Mouse (Mus musculus) ZHBTc4 (cell line): ENCODE measurements at regions not wholly inside any gene's neighbourhood (a gene's known extent, or its start where the extent isn't known, plus 50 kb on each side); places are given as distances from the start of the nearest gene placed in this dataset.

ENCODE experiments used
- DNase-seq: peaks from one replicate; pipeline ENCODE4 v3.0.0-alpha.2; 2011; ENCODE audit warnings: low read depth, low spot score

DNA sequence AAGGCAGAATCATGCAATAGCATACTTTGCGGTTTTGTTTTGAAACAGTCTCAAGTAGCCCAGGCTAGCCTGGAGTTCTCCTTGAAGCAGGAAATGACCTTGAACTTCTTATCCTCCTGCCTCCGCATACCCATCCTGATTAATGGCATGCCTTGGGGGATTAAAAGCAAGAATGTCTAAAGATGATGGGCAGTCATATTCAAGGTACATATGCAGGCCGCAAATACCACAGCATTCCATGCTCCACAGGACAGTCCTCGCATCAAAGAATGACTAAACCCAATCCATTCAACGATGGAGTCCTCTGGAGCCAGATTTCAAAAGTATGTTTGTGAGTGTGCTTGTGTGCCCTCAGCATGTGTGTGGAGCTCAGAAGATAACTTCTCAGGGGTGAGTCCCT, 69.1 kb upstream of the Tbx3 start:
- DNase-seq, result no peak

DNA sequence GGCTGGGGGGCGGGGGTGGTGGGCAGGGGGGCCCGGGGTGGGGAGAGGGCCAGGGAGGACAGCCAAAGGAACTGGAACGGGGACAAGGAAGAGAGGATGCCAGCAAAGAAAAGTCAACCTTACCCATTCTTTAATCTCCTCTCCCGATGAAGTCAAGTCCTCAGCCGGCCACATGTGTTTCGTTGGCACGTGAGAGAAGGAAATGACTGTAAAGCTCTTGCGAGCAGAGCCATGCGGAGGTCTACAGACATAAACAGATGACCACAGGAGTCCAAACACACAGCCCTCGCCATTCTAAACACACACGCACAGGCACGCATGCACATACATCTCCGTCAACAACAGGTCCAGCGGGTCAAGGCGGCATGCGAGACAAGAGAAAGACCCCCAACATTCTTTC, 68.5 kb upstream of the Tbx3 start:
- no peak for DNase-seq

DNA sequence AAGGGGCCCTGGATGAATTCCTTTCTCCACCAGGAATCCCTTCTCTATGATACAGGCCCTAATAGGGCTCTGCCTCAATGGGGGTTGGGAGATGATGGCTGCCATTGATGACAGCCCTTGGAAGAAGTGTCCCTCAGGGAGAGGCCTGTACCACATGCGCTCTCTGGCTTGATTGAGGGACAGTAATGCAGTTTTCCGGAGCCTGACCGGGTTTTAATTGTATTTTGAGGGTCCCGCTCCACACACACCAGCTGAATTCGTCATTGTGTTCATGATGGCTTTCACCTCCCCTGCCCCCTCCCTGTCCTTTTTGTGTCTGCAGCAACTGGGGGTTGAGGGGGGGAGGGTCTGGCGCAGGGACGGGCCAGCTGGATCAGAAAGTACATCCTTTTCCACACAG, 65.0 kb upstream of the Tbx3 start:
- no peak for DNase-seq

DNA sequence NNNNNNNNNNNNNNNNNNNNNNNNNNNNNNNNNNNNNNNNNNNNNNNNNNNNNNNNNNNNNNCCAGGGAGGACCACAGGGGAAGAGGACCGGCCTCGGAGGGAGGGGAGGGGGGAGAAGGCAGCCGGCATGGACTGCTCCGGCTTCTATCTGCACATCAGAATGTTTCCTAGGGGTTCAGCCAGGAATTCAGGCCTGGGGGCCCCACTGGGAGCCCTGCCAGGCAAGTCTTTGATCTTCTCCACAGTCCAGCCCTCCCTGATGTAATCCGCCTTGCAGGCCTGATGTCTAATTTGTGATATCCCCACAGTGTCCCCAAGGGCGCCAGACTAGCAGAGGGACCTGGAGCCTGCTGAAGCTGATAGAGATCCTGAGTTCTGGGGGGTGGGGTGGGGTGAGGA, 57.1 kb upstream of the Tbx3 start:
- peak; percentile 56 for DNase-seq

DNA sequence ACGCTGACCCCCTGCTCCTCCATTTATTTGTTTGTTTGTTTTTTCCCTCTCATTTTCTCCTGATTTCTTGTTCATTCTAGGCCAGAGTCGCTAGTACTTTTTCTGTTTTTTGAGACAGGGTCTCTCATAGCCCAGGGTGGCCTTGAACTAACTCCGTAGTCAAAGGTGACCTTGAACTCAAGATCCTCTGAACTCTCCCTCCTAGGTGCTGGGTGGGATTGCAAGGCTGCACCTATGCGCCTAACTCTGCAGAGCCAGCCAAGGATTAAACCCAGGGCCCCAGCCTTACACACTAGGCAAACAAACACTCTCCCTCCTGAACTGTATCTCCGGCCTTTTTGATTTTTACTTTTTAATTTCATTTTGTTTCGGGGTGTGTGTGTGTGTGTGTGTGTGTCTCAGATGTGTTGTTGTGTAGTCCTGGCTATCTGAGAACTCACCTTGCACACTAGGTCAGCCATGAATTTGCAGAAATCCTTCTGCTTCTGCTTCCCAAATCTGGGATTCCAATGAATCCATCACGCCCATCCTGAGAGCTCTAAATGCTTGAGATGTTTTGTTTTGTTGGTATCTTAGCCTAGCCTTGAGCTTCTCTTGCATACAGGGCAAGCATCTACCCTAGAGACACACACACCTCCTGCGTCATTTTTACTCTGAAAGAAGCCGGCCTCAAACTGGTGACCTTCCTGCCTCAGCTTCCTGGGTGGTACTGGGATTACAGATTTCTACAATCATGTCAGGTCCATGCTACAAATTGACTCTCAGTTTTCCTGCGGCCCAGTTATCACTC, 56.3 kb upstream of the Tbx3 start:
- DNase-seq, result peak; percentile 91

DNA sequence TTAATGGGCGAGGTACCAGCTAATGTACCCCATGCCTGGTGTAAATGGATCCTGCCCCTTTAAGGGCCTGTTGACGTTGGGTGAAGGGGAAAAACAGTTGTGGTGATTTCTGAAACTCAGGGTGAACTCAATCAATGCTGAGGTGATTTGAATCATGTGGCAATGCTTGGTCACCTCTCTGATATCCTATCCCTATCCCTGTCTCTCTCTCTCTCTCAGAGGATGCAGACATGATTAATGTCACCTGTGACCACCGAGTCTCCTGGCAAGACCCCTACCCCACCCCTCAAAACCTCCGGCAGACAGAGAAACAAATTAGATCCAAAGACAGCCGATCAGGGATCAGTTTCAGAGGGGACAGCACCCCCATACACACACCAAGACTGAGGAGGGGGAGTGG, 54.8 kb upstream of the Tbx3 start:
- DNase-seq, result no peak

DNA sequence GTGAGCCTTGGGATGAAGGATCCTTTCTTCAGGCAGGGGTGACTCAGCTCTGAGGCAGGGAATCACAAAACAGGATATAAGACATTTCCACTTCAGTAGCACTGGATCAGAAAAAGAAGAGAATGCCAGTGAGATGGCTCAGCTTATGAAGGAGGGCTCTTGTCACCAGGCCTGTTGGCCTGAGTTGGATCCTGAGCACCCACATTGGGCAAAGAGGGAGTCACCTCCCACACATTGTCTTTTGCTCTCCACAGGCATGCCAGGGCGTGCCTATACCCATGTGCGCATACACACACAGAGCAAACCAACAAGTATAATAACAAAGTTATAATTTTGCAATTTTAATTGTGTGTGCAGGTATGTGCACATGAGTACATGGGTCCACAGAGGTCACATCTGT, 52.6 kb upstream of the Tbx3 start:
- DNase-seq, result no peak

DNA sequence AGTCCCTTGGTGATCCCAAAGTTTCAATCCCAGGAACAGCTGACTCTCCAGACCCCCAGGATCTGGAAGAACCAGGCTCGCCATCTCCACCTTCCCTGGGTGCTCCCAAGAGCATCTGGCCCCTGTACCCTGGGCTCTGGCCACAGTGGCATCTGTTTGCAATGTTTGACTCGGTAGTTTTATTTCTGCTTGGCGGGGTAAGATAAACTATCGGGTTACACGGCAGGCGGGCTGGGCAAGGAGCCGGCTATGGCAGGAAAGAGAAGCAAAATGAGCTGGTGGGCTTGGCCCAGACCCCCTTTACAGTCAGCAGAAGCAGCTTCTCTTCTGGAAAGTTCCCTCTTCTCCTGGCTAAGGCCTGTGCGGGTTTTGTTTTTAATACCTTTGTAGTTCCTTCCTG, 50.6 kb upstream of the Tbx3 start:
- no peak for DNase-seq
